Mouse (Mus musculus) left cerebral cortex, adult 9 months (tissue): ENCODE results near the gene Rhbdd1.

Source experiments
- DNase-seq, 2 experiments: peaks; one replicate each; pipeline ENCODE4 v3.0.0; 2022; ENCODE audit warnings: low spot score in 2 of 2

The Rhbdd1 gene

GRCm38 (mm10) chr1:82362165-82362564 lies 45.9 kb downstream of the Rhbdd1 start:
- peak in 1 of 2 experiments; percentile 25 for DNase-seq

DNA sequence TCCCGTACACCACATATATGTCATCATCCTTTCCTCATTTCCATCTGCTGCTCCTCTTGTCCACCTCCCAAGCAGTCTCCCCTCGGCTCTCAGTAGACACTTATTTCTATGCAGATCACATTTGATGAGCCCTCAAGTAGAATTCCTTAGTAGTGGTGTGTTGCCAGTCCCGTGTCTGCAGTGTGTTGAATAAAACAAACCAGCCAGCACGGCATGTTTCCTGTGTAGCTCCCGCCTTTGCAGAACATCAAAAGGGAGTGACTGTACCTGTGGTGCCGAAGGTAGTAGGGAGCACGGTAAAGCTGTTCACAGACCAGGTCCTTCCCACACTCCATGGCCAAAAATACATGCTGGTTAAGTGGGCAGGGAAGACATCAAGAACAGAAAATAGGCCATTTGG lies 47.8 kb downstream of the Rhbdd1 start:
- DNase-seq = no peak

- no peak for DNase-seq
These were observed 48.2 kb downstream of the Rhbdd1 start for GRCm38 (mm10) chr1:82364468-82364867.

DNA sequence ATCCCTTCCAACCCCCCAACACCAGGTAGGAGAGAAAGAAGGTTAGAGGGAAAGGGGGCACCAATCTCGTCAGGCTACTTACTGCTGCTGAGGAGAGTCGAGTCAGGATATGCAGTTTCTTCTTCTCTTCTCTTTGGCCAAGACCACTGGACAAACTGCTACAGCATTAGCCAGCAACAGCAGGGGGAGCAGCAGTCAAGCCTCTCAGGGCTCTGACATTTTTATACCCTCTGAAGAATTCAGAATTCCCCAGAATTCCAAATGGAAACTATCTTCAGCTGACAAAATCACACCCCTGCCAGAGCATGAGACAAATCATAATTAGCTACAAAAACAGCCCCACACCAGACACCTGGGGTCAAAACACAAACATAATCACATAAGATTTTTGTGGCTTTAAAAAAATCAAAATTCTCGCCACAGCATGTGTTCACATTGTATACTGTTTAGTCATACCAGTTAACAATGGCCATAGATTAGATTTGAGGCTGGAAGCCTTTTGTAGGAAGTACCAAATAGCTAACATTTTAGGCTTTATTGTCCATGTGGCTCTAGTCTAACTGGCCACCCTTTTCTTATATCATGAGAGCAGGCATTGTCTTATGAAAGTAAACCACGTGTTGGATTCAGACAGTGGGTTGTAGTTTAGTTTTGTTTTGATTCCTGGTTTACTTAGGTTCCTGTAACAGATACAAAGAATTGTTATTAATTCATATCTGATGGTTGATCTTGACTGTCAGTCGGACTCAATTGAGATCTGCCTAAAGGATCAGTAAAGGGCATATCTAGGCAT lies 55.6 kb downstream of the Rhbdd1 start:
- no peak for DNase-seq

- DNase-seq = no peak
These were observed 57.7 kb downstream of the Rhbdd1 start for GRCm38 (mm10) chr1:82373924-82374323.

- DNase-seq = no peak
These were observed 58.6 kb downstream of the Rhbdd1 start for GRCm38 (mm10) chr1:82374831-82375358.

GRCm38 (mm10) chr1:82375452-82375851 lies 59.2 kb downstream of the Rhbdd1 start:
- DNase-seq = no peak

GRCm38 (mm10) chr1:82381946-82382345 lies 65.7 kb downstream of the Rhbdd1 start:
- DNase-seq = no peak

DNA sequence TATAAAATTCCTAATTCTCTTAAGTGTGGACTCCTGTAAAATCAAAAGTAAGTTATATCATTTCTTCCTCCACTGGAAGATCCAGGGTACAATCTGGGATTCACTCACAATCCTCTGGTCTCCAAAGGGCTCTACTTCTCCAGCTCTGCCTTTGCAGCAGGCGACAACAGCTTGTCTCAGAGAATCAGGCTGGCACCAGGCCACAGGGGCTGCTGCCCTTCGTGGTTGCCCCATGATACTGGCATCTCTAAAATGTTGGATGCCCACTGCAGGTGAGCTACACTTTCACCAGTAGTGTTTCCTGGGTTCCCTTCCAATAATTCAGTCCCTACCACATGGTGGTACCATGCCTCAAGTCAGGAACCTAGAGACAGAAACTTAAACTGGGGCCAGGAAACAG lies 67.9 kb downstream of the Rhbdd1 start:
- DNase-seq = no peak

GRCm38 (mm10) chr1:82385054-82385453 lies 68.8 kb downstream of the Rhbdd1 start:
- DNase-seq = no peak

- DNase-seq = no peak
These were observed 69.6 kb downstream of the Rhbdd1 start for GRCm38 (mm10) chr1:82385827-82386230.

- DNase-seq = no peak
These were observed 70.8 kb downstream of the Rhbdd1 start for GRCm38 (mm10) chr1:82386814-82387771.

GRCm38 (mm10) chr1:82389371-82389770 lies 73.1 kb downstream of the Rhbdd1 start:
- DNase-seq = no peak

- DNase-seq = no peak
These were observed 79.1 kb downstream of the Rhbdd1 start for GRCm38 (mm10) chr1:82395371-82395770.

GRCm38 (mm10) chr1:82407786-82408185 lies 91.5 kb downstream of the Rhbdd1 start:
- no peak for DNase-seq

GRCm38 (mm10) chr1:82409271-82409670 lies 93.0 kb downstream of the Rhbdd1 start:
- DNase-seq = no peak

DNA sequence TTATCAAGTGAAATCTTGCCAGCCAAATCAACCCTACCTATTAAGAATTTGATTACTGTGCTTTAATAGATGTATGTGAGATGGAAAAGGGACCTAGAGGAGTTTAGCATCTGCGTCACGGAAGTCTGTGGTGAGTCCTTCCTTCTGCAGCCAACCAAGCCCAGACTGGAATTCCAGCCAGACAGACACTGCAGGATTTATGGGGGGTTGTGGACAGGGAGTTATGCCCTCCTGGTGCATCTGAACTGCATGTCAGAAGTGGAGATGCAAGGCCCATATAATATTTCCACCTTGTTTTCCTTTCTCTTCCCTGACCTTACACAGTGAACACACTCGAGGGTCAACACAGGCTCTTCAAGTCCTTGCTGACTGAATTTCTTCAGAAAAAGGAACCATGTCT lies 94.3 kb downstream of the Rhbdd1 start:
- DNase-seq = no peak

DNA sequence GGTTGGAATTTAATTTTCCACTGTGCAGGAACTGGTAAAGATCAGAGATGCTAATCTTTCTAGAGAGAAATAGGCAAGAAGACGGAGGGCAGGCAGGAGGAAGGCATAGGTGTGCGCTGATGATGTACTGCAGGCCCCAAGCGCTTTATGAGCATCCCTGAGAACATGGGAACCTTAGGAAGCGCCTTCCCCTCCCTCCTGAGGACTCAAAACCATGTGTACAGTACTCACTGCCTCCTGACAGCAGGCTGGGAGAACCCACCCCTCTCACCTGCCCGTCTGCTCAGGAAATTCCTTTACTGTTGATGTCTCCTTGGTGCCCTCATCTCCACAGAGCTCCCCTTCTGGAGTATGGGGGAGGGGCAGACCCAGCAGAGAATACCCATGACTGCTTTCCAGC lies 95.3 kb downstream of the Rhbdd1 start:
- DNase-seq = no peak

DNA sequence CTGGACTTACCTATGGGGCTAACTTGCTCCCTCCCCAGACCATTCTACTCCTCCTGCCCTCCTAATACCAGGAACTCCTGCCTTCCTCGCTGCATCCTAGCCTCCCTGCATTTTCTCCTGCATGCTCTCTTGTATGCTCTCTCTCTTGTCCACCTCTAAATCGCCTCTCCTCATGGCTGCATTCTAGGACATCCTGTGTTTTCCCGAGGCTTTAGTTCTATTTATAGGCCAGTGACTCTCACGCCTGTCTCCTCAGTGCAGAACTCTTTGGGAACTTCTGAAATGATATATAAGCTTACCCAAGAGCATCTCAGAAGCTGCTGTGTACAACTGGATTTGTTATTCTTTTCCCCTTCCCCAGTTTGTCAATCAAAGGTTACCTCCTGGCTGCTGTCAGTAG lies 95.8 kb downstream of the Rhbdd1 start:
- DNase-seq = no peak

GRCm38 (mm10) chr1:82414434-82415045 lies 98.3 kb downstream of the Rhbdd1 start:
- DNase-seq = no peak

- DNase-seq = no peak
These were observed 99.4 kb downstream of the Rhbdd1 start for GRCm38 (mm10) chr1:82415641-82416040.

DNA sequence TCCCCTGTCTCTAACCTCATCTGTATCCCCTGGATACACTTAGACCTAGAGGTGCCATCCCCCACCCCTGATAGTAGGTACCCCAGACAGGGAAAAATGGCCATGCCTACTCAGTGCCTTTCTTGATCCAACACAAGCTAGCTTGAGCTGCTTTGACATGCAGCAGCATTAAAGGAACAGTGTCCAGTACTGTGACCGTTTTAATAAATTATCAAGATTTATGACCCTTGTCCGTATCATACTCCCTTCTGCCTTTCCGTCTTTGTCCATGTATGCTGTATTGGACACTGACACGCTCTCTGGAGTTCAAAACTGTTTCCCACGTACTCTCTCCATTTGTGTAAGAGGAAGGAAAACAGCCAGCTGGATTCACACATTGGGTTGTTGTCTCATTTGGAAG lies 111.5 kb downstream of the Rhbdd1 start:
- DNase-seq = no peak
